Mouse (Mus musculus) gastrocnemius, adult 18-20 months (tissue): ENCODE results near the gene Sox6. TPM values are rescaled to one million over a fixed set of nuclear protein-coding genes. Genes with fewer than 3 reads are reported as not detected.

Experiments
- DNase-seq: peaks from one replicate; pipeline ENCODE4 v3.0.0; 2021; ENCODE audit warnings: low spot score
- total RNA-seq, 2 experiments: library from RNA; stranded (reverse); gene quantifications; 2 replicates each; pipeline ENCODE4 v1.2.3; 2021

Gene Sox6
- total RNA-seq, 2 experiments from 2014 or later, result 138 to 186 TPM

DNA sequence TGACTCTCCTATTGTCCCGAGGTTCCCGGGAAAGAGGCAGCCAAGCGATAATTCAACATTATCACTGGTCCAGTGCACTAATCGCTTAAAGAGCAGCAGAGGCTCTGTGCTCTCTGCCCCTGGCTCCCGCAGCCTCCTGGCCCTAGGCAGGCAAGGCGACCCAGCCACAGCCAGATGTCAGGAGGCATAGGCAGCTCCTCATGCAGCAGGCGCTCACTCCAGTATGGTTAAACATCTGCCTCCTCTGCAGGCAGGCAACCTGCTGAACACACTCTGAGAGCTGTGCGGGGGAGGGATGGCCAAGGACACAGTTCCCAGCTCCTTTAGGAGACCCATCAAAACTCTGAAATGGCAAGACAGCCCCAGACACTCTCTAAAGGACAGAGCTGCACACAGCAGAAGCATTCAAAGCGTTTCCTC, 469.8 kb downstream of the Sox6 start:
- peak; percentile 20 for DNase-seq

DNA sequence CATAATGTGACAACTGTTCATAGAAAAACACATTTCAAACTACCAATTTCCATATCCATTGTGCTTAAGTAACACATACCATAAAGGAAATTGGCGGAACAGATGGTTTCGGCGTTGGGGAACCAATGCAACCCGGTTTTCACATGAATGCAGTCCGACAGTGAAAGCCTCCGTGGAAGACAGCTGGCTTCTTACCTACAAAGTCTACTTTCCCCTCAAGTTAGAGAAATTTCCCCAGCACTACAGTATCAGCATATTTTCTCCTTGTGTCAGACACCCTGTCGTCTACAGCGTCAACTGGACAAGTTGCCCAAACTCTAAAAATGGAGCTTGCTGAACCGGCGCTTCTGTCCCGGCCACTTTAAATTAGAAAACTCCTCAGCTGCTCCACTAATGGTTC, 470.3 kb downstream of the Sox6 start:
- peak; percentile 52 for DNase-seq

DNA sequence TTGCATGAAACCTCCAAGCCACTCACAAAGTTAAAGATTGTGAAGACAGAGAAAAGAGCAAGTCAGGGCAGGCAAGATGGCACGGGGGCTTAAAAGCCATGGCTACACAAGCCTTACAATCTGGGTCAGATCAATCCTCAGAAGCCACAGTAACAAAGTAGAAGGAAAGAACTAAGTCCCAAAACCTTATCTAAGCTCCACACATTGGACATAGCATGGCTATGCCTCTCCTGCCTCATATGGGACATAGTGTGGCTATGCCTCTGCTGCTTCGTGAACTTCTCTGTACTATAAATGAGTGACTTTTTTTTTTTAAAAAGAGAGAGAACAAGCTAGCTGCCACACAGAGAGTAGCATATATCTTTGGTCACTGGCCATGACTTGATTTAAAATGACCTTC, 471.8 kb downstream of the Sox6 start:
- DNase-seq, result no peak

DNA sequence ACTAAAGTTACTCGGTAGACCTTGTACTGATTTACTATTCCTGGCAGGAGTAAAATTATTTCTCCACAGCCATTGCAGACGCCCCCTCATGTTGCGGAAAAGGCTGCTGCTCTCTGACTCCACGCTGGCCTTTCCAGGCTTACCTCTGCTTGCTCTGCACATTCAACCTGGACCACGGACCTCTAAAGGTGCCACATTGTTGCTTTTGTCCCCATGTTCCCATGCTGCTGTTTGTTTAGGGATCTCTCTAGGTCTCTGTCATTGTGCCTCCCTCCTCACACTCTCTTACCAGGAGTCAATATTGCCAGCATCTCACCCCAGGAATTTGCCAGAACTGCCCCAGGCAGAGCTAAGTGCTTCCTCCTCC, 473.6 kb downstream of the Sox6 start:
- no peak for DNase-seq

DNA sequence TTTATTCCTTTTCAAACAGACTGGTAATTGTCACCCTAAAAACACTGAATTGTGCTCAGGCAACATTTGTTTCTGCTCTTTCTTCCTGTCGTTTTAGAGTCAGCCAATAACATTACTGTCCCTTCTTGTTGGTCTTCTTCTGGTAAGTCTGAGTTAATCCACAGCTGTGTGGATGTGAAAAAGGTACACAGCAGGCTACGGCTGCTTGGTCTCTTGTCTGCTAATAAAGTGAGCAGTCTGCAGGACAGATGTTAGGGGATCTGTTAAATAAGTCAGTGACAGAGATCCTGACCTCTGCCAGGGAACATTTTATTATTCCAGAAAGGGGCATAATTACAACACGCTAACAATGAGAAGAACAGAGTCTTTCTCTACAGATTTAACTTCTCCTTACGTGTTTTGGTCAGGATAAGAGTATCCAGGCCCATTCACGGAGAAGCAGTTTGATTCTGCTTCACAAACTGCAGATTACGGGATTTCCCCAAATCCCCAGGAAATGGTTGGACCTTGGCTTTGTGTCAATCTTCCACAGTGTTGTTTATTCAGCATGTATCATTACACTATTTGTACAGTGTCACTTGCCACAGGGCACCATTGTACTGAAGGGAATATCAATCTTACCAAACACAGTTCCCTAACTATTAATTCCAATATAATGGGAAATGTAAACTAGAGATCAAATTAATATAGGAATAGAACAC, 474.1 kb downstream of the Sox6 start:
- no peak for DNase-seq

DNA sequence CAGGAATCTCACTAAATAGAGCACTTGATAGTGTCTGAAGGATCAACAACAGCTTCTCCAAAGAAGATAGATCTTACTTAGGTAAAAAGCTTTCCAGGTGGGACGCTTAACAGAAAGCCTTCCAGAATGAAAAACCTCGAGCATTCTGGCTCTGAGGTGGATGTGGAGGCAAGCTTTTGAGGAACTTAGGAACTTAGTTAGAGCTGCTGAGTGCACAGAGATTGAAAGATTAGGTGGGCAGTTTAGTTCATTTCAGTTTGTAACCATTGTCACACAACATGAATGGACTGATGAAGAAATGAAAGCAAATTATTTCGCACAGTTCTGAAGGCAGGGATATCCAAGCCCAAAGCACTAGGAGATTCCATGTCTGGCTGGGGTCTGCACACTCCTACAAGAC, 481.9 kb downstream of the Sox6 start:
- no peak for DNase-seq

DNA sequence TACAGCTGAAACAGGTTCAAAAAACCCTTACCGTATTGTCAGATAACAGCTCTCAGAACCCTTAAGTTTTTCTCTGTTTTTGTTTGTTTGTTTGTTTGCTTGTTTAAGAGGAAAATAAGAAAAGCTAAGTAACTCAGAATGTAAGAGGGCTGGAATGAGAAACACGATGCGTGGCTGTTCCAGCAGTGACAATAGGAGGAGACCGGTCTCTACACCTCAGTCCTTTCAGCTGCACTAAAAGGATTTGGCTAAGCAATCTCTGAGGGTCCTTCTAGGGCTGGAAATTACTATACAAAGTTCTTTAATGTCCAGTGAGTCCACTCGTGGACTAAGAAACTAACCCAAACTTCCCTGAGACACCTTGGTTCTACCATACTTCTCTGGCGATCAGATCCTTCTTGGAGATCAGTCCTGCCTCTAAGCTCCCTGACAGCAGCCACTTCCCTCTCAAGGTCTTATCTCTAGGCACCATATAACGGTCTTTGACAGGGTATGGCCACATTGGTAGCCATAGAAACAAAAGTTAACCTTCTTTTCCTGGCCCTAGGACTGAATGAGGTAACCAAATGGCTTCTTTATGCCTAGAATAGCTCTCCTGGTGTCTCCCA, 488.3 kb downstream of the Sox6 start:
- DNase-seq, result no peak

DNA sequence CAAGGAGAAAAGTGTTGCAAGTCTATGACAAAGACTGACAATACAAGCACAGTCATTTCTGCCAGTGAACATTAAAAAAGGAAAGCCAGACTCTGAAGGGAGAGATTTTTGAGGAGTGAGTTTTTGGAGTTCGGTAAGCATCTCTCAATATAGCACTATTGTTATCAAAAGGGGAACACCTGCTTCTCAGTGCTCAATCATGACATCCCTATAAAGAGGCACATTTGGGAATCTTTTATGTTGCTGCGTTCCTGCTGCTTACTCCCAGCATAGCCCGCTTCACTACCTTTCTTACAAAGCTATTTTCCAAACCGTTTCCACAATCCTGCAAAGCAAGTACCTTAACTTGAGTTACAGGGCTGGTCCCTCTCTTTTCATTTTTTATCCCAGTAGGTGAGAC, 488.9 kb downstream of the Sox6 start:
- DNase-seq, result no peak

DNA sequence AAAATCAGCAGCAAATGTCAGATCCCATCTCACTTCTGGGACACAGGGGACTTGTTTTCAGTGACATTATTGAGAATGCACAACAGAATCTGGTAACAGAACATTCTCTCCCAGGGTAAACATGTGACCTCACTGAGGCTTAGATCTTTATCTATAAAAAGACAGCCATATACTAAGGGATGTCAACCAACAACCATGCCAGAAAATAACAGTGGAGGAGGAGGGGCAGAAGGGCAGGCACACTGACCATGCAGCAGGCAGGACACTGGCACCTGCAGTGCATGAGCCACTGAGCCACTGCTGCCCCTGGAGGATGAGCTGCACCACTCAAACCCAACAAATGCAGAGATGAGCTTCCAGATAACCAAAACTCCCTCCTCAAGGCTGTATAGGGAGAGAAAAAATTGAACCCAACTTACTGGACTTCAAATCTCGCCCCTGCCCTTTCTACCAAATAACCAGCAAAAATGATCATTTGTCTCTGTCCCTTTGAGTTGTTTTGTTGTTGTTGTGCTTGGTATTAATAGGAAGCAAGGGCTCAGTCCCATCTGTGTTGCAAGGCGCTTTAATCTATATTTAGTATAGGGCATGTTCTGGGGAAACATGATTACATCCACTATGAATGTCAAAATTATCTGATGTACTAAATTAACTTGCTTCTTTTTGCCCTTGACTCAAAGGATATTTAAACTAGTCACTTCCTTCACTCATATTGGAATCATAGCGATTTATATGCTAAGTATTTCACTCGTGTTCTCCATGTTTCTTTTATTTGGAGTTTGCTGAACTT, 492.8 kb downstream of the Sox6 start:
- peak; percentile 65 for DNase-seq

DNA sequence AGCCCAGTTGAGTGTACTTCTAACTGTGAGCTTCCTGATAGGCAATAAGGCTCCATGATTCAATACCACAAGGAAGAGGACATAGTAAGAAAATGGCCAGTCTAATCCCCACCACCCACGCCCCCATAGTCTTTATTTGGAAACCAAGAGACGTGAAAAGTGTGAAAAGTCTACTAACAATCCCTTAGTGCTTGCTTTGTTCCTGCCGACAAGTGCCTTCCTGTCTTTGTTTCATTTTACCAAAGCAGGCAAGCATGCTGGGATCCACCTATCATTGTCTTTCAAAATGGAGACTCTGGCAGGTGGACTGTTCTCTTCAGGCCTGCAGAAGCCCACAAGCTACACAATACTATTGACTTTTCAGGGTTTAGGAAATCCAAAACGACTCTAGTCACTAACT, 495.0 kb downstream of the Sox6 start:
- DNase-seq, result no peak

DNA sequence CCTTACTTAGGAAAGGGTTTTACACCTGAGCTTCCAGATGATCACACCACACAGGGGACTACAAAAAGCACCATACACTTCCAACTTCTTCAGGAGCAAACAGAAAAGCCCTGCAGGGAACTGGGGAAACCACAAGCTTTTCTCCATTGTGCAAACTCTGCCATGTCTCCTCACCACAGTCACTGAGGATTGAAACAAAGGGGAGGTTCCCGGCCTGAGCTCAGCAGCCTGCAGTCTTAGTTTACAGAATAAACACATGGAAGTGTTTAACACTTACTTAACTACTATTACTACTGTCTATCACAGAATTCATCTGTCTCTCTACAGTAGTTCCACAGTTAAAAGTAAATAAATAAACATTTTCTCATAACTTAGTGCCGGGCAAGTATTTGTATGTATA, 498.3 kb downstream of the Sox6 start:
- no peak for DNase-seq

DNA sequence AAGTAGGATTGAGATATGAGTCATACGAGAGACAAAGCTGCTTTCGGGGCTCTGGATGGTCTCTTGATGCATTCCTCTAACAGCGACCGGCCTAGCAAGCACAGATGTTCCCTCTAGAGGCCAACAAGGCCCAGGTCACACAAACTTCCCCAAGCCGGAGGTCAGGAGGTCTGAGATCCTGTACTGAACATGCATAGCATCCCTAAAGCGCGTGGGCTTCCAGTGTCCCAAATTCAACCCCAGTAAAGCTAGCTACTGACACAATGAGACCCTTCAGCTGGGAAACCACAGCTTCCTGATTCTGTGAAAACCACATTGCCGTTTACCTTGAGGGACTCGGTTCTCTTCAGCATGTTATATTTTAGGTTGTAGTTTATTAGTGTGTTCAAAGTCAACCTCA, 499.6 kb downstream of the Sox6 start:
- DNase-seq, result no peak

DNA sequence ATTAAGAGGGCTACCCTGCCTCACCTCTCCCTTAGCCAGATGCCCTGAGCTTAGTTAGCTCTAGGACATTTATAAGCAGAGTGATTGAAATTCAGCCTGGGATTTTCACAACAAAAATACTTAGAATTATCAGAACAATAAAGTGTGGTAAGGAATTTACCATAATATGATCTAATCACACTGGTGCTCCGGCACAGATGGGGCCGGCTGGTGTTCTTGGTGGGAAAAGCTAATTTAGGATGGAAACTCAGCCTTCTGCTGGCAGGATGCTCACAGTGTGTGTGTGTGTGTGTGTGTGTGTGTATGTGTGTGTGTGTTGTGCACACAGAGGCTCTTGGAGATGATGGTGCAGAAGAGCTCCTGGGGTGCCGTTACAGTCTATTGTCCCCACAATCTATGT, 501.0 kb downstream of the Sox6 start:
- DNase-seq, result no peak

DNA sequence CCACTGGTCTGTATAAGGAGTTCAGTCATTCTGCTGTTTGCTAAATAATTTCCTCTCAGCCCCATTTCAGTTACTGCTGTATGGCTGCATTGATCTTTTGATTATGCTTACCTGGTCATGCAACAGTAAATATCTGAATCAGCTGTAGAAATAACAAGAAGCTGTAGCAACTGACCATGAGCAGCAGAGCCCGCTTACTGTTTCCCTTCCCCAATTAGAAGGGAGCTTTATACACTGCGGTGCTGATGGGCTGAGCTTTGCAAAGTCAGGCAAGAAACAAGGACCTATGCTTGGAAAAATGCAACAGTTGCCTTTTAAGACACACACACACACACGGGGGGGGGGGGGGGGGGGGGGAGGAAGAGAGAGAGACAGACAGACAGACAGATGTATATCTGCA, 502.1 kb downstream of the Sox6 start:
- DNase-seq, result no peak

DNA sequence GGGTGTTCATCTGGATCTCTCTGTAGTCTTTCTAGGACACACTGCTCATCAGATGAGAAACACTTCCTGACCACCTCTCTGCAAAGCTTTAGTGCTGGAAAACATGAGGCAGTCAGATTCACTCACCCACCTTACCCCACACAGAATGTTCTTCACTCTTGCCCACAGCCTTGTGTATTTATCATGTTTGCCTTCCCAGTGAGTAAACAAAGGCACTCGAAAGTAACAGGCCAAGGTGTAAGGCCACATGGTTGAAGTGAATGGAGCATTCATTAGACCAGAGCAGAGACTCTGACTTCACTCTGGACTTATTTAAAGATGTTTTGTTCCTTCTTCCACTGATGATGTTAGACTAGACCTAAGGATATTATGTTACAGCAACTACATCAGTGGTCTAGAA, 506.7 kb downstream of the Sox6 start:
- no peak for DNase-seq

DNA sequence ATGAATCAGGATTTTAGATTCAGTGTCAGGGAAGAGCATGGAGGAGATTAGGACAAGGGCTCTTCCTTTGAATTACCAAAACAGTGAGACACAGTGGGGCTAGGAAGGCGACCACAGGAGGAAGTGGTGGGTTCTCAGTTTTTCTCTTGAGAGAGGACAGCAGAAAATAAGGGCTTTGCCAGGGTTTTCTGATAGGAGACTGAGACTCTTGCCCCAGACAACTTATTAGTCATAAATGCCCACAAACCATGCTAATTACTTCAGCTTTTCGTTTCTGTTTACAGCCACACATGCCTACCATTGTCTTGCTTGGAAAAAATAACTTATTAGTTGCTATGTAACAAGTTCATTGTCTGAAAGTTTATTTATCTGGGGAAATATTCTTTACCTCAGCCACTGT, 507.4 kb downstream of the Sox6 start:
- DNase-seq, result no peak

DNA sequence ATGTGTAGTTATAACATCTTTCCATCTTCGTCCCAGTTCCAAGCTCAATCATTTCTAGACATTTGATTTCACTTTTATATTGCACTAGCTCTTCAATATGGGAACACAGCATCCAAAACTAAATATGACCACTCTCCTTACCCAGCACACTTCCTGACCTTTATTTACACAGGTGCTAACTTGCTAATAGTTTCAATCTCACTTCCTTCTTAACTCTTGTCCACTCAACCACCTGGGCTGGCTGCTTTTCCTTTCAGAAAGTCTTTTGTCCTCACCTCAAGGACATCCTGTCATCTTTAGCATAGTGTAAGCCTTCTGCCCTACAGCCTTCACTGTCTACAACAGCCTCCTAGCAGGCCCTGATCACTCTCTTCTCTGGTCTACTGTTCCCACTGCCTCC, 520.9 kb downstream of the Sox6 start:
- DNase-seq, result no peak

DNA sequence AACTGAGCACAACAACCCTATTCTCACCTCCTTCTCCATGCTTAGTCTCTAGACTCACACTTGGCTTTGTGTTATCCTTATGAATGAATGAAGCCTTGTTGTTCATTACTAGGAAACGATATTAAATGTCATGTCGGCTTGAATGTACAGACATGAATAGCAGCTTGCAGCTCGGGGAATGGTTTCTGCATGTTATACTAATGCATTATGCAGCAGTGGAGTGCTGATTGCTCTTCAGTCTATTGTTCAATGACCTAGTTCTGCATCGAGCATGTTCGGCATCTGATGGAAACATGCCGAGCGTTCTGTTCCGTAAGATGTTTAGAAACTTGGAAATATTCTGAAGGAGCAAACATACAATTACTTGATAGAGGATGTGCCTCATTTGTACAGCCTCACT, 524.9 kb downstream of the Sox6 start:
- no peak for DNase-seq

DNA sequence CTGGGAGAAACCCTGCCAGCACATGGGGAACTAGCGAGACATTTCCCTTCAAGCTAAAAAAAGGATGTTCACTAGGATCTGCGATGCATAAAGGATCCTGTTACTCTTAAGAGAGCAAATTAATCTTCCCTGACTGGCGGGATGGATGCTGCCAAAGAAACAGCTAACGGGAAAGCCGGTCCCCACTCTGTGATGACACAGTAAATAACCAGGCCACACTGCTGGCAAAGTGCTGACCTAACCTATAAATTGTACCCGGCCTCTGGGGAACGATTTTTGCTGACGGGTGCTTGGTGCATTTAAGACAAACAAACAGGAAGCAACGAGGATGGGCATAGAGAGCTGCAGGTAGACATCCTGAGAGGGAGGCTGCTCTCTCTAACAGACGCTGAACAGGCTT, 526.8 kb downstream of the Sox6 start:
- DNase-seq, result peak; percentile 78

DNA sequence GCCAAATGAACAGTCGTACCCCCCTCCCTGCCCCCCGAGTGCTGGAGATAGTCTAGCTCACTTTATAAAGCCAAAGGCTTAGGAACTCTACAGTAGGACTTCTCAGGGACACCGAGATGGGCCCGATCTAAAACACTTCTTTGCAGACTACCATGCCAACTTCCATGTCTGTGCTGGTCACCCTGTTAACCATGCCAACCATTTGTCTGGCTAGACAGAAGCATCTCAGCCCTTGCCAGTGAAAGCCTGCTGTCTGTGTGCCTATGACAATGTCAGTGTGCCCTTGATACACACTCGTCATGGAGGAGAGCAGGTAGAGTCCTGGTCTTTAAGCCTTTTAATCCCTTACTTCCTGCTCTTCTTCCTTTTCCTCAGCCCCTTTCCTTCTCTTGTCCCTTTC, 527.5 kb downstream of the Sox6 start:
- peak; percentile 38 for DNase-seq

DNA sequence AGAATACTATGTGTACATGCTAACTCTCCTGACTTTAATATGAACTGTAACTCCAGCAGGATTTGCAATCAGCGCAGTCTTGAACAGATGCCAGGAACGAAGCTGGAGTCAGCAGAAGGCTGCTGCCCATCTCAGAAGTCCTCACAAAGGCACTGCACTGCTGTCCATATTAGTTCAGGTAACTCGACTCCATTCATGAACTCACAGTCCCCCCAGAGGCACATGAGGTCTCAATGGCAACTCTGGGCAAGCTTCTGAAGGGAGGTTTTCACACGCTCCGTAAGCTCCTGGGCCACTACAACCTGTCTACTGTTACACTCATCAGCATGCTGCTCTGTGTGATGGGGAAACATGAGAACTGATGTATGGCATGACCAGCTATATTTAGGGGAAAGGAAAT, 528.6 kb downstream of the Sox6 start:
- DNase-seq, result peak; percentile 81

DNA sequence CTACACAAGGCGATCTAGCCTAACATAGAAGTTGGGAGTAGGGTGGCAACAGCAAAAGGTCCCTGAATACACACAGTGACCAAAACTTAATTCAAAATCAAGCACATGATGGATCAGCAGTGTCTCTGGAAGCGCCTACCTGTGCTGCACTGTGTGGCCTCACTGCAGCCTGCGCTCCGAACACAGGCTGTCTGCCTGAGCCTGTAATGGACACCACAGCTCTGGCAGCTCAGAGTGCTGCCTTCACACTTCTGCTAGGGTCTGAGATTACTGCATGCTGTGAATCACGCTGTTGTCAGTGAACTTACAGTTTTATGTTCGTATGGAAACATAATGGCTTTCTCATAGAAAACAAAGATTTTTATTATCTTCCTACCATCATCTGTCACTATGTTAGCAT, 532.2 kb downstream of the Sox6 start:
- peak; percentile 57 for DNase-seq

DNA sequence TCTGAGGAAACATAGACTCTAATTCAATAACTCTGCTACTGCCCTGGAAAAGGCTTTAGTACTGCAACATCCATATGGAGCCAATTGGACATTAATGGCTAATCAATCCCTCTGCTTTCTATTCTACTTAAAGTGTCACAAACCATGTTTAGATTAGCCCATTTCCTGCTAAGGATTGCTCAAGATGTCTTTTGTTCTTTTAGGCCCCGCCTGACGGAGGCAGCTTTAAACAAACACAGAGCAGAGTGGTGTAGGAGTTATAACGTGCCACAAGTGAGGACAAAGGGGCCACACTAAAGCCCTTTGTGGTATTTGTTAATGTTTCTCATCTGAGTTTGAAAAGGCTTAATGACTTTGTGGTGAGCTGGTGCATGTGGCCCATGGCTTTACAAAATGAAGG, 537.1 kb downstream of the Sox6 start:
- no peak for DNase-seq
